Mouse (Mus musculus) heart, postnatal 0 days (tissue): ENCODE results near the gene 1700067P10Rik.

ENCODE experiments used
- CTCF ChIP-seq: IDR thresholded peaks from 2 replicates; pipeline ENCODE4 v1.5.1; 2016; ENCODE audit warnings: antibody characterized with exemption, control low read depth, low read depth
- EP300 ChIP-seq: IDR thresholded peaks from 2 replicates; pipeline ENCODE4 v1.6.1; 2016; ENCODE audit warnings: antibody characterized with exemption, low read depth

DNA sequence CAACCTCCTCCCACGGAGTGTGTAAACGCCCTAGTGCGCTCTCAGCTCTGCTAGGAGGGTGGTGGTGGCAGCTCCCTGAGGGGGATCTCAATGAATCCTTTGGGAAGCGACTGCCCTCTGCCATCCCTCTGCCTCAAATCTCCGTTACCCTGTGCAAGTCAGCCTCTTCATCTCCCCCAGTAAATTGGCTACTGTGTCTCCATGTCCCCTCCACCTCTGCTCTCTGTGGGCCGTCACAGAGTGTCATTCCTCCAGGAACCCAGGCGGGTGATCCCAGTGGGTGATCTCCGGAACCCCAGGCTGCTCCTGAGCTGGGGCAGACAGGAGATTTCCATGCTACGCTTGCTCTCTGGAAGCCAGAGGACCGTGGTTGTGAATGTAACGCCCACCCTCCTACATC is 10.2 kb downstream of the 1700067P10Rik start:
- TF ChIP-seq CTCF (no peak), EP300 (no peak)
